Mouse (Mus musculus) monocyte, adult 5-6 weeks (primary cell): ENCODE results near the gene Mef2b. TPM values are rescaled to one million over a fixed set of nuclear protein-coding genes. Genes with fewer than 3 reads are reported as not detected.
A peak's percentile ranks its signal among the peaks of the same experiment; 100 is the strongest.

Experiments used
- ATAC-seq: fragments of 153-309, 156-312 bp; replicated peaks from 2 replicates; pipeline ENCODE4 v1.8.0; 2017; ENCODE audit warnings: mild to moderate bottlenecking; ENCODE audit not compliant: low TSS enrichment, insufficient number of reproducible peaks, severe bottlenecking, poor library complexity, low FRiP score
- total RNA-seq: library from RNA; stranded (forward); fragments of 200-1000, 200-491, 200-594 nt; gene quantifications from 3 replicates; pipeline ENCODE4 v1.2.3, GENCODE M21; 2017

The Mef2b gene
- total RNA-seq, result 0.78 to 1.5 TPM in 2 of 3 replicates, not detected in the other

- ATAC-seq, result peak; percentile 95
Observed at GRCm38 (mm10) chr8:70139026-70139857, at the start of gene Mef2b, which contains the start of the genes Rfxank and Borcs8. Gene Mef2b (plus strand): TSS chr8:70139711. Gene Rfxank (minus strand): TSS chr8:70139154. Gene Borcs8 (plus strand): TSS chr8:70139499.

- ATAC-seq, result no peak
Observed at GRCm38 (mm10) chr8:70092786-70093185, 46.7 kb upstream of the Mef2b start.

GRCm38 (mm10) chr8:70099276-70099675 is 40.2 kb upstream of the Mef2b start:
- ATAC-seq, result no peak

GRCm38 (mm10) chr8:70100241-70100640 is 39.3 kb upstream of the Mef2b start:
- ATAC-seq, result no peak

- peak; percentile 59; the same call in 1 of the 2 replicates for ATAC-seq
Observed at GRCm38 (mm10) chr8:70104506-70104905, 35.0 kb upstream of the Mef2b start.

GRCm38 (mm10) chr8:70104922-70105321 is 34.6 kb upstream of the Mef2b start:
- ATAC-seq, result no peak

- ATAC-seq, result no peak
Observed at GRCm38 (mm10) chr8:70110451-70110850, 29.1 kb upstream of the Mef2b start.

GRCm38 (mm10) chr8:70111192-70111795 is 28.2 kb upstream of the Mef2b start:
- no peak for ATAC-seq

GRCm38 (mm10) chr8:70112401-70113016 is 27.0 kb upstream of the Mef2b start:
- ATAC-seq, result no peak

GRCm38 (mm10) chr8:70114488-70114887 is 25.0 kb upstream of the Mef2b start:
- ATAC-seq, result 0 out of 2 replicates have a peak, but pooled peaks have one; percentile 29

- no peak for ATAC-seq
Observed at GRCm38 (mm10) chr8:70114892-70115291, 24.6 kb upstream of the Mef2b start.

- ATAC-seq, result no peak
Observed at GRCm38 (mm10) chr8:70117611-70118010, 21.9 kb upstream of the Mef2b start.

- ATAC-seq, result no peak
Observed at GRCm38 (mm10) chr8:70118726-70119700, 20.5 kb upstream of the Mef2b start.

GRCm38 (mm10) chr8:70120667-70121066 is 18.8 kb upstream of the Mef2b start, which contains the start of gene Ncan:
Gene Ncan (minus strand): TSS chr8:70120873.
- ATAC-seq, result no peak

- ATAC-seq, result no peak
Observed at GRCm38 (mm10) chr8:70122863-70123262, 16.6 kb upstream of the Mef2b start.

GRCm38 (mm10) chr8:70124992-70125391 is 14.5 kb upstream of the Mef2b start:
- no peak for ATAC-seq

- ATAC-seq, result no peak
Observed at GRCm38 (mm10) chr8:70128435-70128834, 11.1 kb upstream of the Mef2b start.

GRCm38 (mm10) chr8:70129309-70129952 is 10.1 kb upstream of the Mef2b start:
- no peak for ATAC-seq
